Mouse (Mus musculus) ovary, adult 18-20 months (tissue): ENCODE data around the gene Srsf12.

Experiments
- DNase-seq: peaks from one replicate; pipeline ENCODE4 v3.0.0; 2022; ENCODE audit warnings: low spot score, mixed read lengths

Srsf12 gene

GRCm38 (mm10) chr4:33249716-33250230 is 41.0 kb downstream of the Srsf12 start:
- no peak for DNase-seq

GRCm38 (mm10) chr4:33250867-33251266 is 42.1 kb downstream of the Srsf12 start:
- DNase-seq, result no peak

- no peak for DNase-seq
Measured at GRCm38 (mm10) chr4:33254706-33255105, 45.9 kb downstream of the Srsf12 start.

- peak; percentile 63 for DNase-seq
Measured at GRCm38 (mm10) chr4:33257263-33257964, 48.6 kb downstream of the Srsf12 start.

- DNase-seq, result no peak
Measured at GRCm38 (mm10) chr4:33260311-33260710, 51.5 kb downstream of the Srsf12 start.

- DNase-seq, result peak; percentile 93
Measured at GRCm38 (mm10) chr4:33261311-33261753, 52.5 kb downstream of the Srsf12 start.

GRCm38 (mm10) chr4:33262897-33263296 is 54.1 kb downstream of the Srsf12 start:
- DNase-seq, result no peak

GRCm38 (mm10) chr4:33264979-33265726 is 56.4 kb downstream of the Srsf12 start:
- no peak for DNase-seq

- DNase-seq, result no peak
Measured at GRCm38 (mm10) chr4:33270386-33271314, 61.9 kb downstream of the Srsf12 start.

- no peak for DNase-seq
Measured at GRCm38 (mm10) chr4:33273437-33273836, 64.6 kb downstream of the Srsf12 start.

GRCm38 (mm10) chr4:33281891-33282685 is 73.3 kb downstream of the Srsf12 start:
- DNase-seq, result no peak
